Mouse (Mus musculus): ENCODE results near the gene Cox5b. TPM values are rescaled to one million over a fixed set of nuclear protein-coding genes. Genes with fewer than 3 reads are reported as not detected.

Gene Cox5b
- polyA plus RNA-seq, 1 experiment, result 404 TPM

DNA sequence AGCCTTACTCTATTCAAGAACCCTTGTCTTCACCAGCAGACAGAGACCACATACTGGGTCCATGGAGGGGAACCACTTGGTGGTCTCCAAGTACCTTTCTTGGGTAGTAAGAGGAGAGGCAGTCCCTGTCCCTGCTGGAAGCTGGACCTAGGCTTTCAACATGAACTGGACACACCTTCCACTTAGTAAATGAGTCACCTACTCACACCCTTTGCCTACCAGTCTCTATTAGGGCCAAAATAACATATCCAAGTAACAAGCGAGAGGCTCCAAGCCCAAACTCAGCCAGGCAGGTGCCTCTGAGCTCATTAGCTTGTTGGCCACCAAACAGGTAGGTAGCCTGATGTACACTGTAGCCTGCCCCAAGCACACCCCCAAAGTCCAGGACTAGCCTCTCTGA, 17.4 kb downstream of the Cox5b start:
- H3K4me3 ChIP-seq (replicated peaks), result peak overlapping the region; percentile 97
- peaks cover 4% of the 10 kb centered on the region for H3K9me3 ChIP-seq (ENCODE audit: control insufficient read depth, low read length)
- TF ChIP-seq TAL1 (IDR thresholded peaks at IDR 0.05; ENCODE audit: low read length) (no peak), GATA1 (IDR thresholded peaks at IDR 0.05; ENCODE audit: low read length) (no peak)
- peaks cover 45% of the 10 kb centered on the region for H3K4me1 ChIP-seq (ENCODE audit: control insufficient read depth)
- H3K36me3 ChIP-seq (ENCODE audit: control insufficient read depth), result peaks cover 44% of the 10 kb centered on the region
- H3K27me3 ChIP-seq (ENCODE audit: control insufficient read depth), result no peaks in the 10 kb centered on the region; the same call in 1 of the 2 replicates

DNA sequence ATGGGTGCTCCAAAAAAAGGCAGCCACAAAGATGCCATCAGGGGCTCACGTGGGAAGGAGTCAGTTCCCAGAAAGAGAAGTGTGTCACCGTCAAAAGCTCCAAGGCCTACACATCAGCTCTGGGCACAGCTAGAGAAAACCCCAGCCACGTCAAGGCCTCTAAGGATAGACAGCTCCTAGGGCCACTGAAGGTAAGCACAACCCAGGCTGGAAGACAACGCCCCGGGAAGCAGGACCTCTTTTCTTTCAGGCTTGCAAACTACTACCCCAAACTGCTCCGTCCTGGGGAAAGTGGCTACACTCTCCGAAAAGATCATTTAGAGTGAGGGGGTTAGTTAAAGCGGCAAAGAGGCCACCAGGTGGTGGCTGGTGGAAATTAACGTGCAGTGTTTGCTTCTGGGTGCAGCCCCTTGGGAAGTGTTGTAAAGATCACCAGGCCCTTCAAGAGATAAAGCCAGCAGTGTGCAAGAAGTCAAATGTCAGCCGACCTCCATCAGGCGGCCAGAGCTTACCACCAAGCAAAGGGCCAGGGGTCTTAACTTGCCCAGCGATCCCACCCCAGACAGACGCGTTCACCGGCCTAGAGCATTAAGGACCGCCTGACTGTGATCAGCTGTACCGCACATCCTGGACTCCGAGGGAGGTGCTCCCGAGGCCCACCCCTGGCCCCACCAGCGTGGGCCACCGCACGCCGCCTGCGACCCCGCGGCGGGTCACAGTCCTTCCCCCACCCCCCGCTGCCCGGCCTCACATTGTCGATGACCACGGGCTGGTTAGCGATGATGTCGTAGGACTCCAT, 18.0 kb downstream of the Cox5b start:
- TF ChIP-seq GATA1 (IDR thresholded peaks at IDR 0.05; ENCODE audit: low read length), result no peak
- no peak for TF ChIP-seq TAL1 (IDR thresholded peaks at IDR 0.05; ENCODE audit: low read length)
- no peaks in the 10 kb centered on the region; the same call in 1 of the 2 replicates for H3K27me3 ChIP-seq (ENCODE audit: control insufficient read depth)
- peaks cover 38% of the 10 kb centered on the region for H3K36me3 ChIP-seq (ENCODE audit: control insufficient read depth)
- H3K4me1 ChIP-seq (ENCODE audit: control insufficient read depth), result peaks cover 45% of the 10 kb centered on the region
- H3K9me3 ChIP-seq (ENCODE audit: control insufficient read depth, low read length), result peaks cover 11% of the 10 kb centered on the region
- H3K4me3 ChIP-seq (replicated peaks), result peak overlapping the region; percentile 97

- Histone ChIP-seq H3K36me3 (ENCODE audit: control insufficient read depth) (peaks cover 32% of the 10 kb centered on the region), H3K4me3 (replicated peaks) (peak within 1 kb of the TSS; percentile 97), H3K27me3 (ENCODE audit: control insufficient read depth) (no peaks in the 10 kb centered on the region; the same call in 1 of the 2 replicates), H3K4me1 (ENCODE audit: control insufficient read depth) (peaks cover 43% of the 10 kb centered on the region), H3K9me3 (ENCODE audit: control insufficient read depth, low read length) (peaks cover 12% of the 10 kb centered on the region)
- TF ChIP-seq GATA1 (IDR thresholded peaks at IDR 0.05; ENCODE audit: low read length), result no peak
- TF ChIP-seq TAL1 (IDR thresholded peaks at IDR 0.05; ENCODE audit: low read length), result no peak
Measured at GRCm38 (mm10) chr1:36709854-36710280, 18.6 kb downstream of the Cox5b start, which contains the start of gene 4933424G06Rik. 4933424G06Rik (plus strand) TSS chr1:36710149.

DNA sequence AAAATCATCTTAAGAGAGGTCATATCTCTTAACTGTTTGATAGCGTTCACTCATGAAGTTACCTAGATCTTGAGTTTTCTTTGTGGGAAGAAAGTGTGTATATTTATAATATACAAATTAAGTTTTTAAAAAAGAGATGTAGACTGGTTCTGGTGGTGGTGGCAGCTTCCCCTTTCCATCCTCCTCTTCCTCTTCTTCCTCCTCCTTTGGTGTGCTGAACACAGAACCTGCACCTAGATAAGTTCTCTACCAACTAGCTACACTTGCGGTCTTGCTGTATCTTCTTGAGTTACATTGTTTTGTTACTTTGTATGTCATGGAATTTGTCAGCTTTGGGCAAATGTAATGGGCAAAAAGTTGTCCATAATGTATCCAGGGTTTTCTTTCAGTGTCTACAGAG, 19.9 kb downstream of the Cox5b start:
- Histone ChIP-seq H3K9me3 (ENCODE audit: control insufficient read depth, low read length) (peaks cover 12% of the 10 kb centered on the region), H3K36me3 (ENCODE audit: control insufficient read depth) (peaks cover 19% of the 10 kb centered on the region), H3K27me3 (ENCODE audit: control insufficient read depth) (no peaks in the 10 kb centered on the region; the same call in 1 of the 2 replicates), H3K4me1 (ENCODE audit: control insufficient read depth) (peaks cover 36% of the 10 kb centered on the region), H3K4me3 (replicated peaks) (no peak overlapping the region)
- TF ChIP-seq TAL1 (IDR thresholded peaks at IDR 0.05; ENCODE audit: low read length) (no peak), GATA1 (IDR thresholded peaks at IDR 0.05; ENCODE audit: low read length) (no peak)

- Histone ChIP-seq H3K27me3 (ENCODE audit: control insufficient read depth) (no peaks in the 10 kb centered on the region; the same call in none of the 2 replicates), H3K4me1 (ENCODE audit: control insufficient read depth) (peaks cover 10% of the 10 kb centered on the region), H3K4me3 (replicated peaks) (no peak within 1 kb of the TSS), H3K9me3 (ENCODE audit: control insufficient read depth, low read length) (peaks cover 12% of the 10 kb centered on the region), H3K36me3 (ENCODE audit: control insufficient read depth) (no peaks in the 10 kb centered on the region)
- no peak for TF ChIP-seq TAL1 (IDR thresholded peaks at IDR 0.05; ENCODE audit: low read length)
- no peak for TF ChIP-seq GATA1 (IDR thresholded peaks at IDR 0.05; ENCODE audit: low read length)
Measured at GRCm38 (mm10) chr1:36714311-36714710, 23.1 kb downstream of the Cox5b start, which contains the start of gene Actr1b. Actr1b (minus strand) TSS chr1:36714422.

- no peaks in the 10 kb centered on the region; the same call in none of the 2 replicates for H3K27me3 ChIP-seq (ENCODE audit: control insufficient read depth)
- no peak for TF ChIP-seq GATA1 (IDR thresholded peaks at IDR 0.05; ENCODE audit: low read length)
- no peak for TF ChIP-seq TAL1 (IDR thresholded peaks at IDR 0.05; ENCODE audit: low read length)
- H3K4me3 ChIP-seq (replicated peaks), result no peak overlapping the region
Measured at GRCm38 (mm10) chr1:36718786-36719185, 27.5 kb downstream of the Cox5b start.

DNA sequence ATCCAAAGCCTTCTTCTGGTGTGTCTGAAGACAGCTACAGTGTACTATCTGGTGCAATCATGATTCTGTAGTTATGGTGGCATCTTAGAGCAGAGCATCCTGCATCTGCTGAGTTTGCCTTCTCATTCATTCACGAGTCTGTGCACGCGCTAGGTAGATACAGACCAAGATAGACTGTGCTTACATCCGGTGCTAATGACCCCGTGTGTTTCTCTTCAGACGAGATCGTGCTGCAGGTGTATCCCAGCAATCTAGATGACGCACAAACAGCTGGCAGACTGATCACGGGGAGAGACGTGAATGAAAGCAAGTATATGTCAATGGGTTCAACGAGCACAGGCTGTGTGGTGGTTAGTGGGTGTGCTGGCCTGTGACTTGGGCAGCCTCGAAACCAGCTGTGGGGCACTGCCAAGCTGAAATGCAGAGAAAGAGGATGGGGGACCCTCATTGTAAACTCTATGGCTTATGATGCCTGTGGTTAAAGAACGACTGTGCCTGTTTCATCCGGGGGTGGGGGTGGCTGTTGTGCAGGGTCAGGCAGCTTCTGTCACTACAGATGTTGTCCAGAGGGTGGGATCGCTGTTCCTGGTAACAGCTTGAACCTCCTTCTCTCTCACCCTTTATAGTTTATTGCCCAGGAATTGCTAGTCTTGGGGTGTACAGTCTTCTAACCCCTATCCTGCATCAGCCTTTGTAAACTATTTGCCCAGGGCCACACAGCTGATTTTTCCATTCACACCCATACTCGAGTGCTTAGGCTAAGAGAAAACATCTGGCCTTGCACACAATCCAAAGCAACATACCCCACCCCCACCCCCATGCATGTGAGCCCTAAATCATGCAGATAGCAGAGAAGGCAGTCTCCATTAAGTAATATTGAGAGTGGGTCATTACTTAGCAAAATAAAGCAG, 32.2 kb downstream of the Cox5b start:
- TF ChIP-seq TAL1 (IDR thresholded peaks at IDR 0.05; ENCODE audit: low read length), result no peak
- TF ChIP-seq GATA1 (IDR thresholded peaks at IDR 0.05; ENCODE audit: low read length), result no peak
- H3K36me3 ChIP-seq (ENCODE audit: control insufficient read depth), result no peaks in the 10 kb centered on the region
- no peaks in the 10 kb centered on the region for H3K4me1 ChIP-seq (ENCODE audit: control insufficient read depth)
- no peaks in the 10 kb centered on the region for H3K9me3 ChIP-seq (ENCODE audit: control insufficient read depth, low read length)
- H3K27me3 ChIP-seq (ENCODE audit: control insufficient read depth), result no peaks in the 10 kb centered on the region; the same call in 1 of the 2 replicates
- H3K4me3 ChIP-seq (replicated peaks), result no peak overlapping the region

More at GRCm38 (mm10) chr1:36718786-36719185, 27.5 kb downstream of the Cox5b start:
- H3K4me1 ChIP-seq (ENCODE audit: control insufficient read depth), result no peaks in the 10 kb centered on the region
- H3K36me3 ChIP-seq (ENCODE audit: control insufficient read depth), result no peaks in the 10 kb centered on the region
- H3K9me3 ChIP-seq (ENCODE audit: control insufficient read depth, low read length), result peaks cover 6% of the 10 kb centered on the region; the same call in 1 of the 2 replicates

- no peak overlapping the region for H3K4me3 ChIP-seq (replicated peaks)
- no peaks in the 10 kb centered on the region for H3K9me3 ChIP-seq (ENCODE audit: control insufficient read depth, low read length)
- no peaks in the 10 kb centered on the region for H3K4me1 ChIP-seq (ENCODE audit: control insufficient read depth)
- no peak for TF ChIP-seq TAL1 (IDR thresholded peaks at IDR 0.05; ENCODE audit: low read length)
- TF ChIP-seq GATA1 (IDR thresholded peaks at IDR 0.05; ENCODE audit: low read length), result no peak
- no peaks in the 10 kb centered on the region for H3K36me3 ChIP-seq (ENCODE audit: control insufficient read depth)
- H3K27me3 ChIP-seq (ENCODE audit: control insufficient read depth), result no peaks in the 10 kb centered on the region; the same call in 1 of the 2 replicates
Measured at GRCm38 (mm10) chr1:36724057-36724431, 32.8 kb downstream of the Cox5b start.

Data from erythroblast, embryonic 14.5 days (primary cell).